Mouse (Mus musculus): ENCODE results near the gene Cbfa2t3. TPM values are rescaled to one million over a fixed set of nuclear protein-coding genes. Genes with fewer than 3 reads are reported as not detected.

Gene Cbfa2t3
- total RNA-seq, 2 experiments from 2014 or later: 10.9 to 13.1 TPM

GRCm38 (mm10) chr8:122623844-122624642 is 74.9 kb downstream of the Cbfa2t3 start:
- no peak for ATAC-seq (replicated peaks; ENCODE audit: low FRiP score, poor library complexity, severe bottlenecking)

DNA sequence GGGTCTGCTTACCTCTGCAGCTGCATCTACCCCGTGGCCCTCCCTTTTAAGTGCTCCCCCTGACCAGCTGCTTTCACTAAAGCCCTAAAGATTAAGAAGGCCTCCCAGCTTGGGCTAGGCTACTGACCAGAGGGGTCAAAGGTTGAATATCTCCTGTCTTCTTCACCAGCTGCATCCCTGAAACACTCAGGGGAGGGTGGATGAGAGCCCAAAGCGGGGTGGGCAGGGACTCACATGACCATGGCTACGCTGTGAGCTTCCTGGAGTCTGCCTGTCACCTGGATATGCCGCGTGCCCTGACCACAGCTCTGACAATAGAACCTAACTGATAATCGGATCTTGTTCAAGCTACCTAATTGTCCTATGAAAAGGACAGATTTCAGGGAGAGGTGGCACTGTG is 76.2 kb downstream of the Cbfa2t3 start, which contains the start of gene Pabpn1l:
Pabpn1l (minus strand) TSS at position 13 of the 400 bp plus-strand sequence.
- no peak for ATAC-seq (replicated peaks; ENCODE audit: low FRiP score, poor library complexity, severe bottlenecking)

- no peak for ATAC-seq (replicated peaks; ENCODE audit: low FRiP score, poor library complexity, severe bottlenecking)
Measured at GRCm38 (mm10) chr8:122620446-122620845, 78.5 kb downstream of the Cbfa2t3 start.

GRCm38 (mm10) chr8:122618660-122619378 is 80.1 kb downstream of the Cbfa2t3 start:
- ATAC-seq (replicated peaks; ENCODE audit: low FRiP score, poor library complexity, severe bottlenecking): peak; percentile 85

DNA sequence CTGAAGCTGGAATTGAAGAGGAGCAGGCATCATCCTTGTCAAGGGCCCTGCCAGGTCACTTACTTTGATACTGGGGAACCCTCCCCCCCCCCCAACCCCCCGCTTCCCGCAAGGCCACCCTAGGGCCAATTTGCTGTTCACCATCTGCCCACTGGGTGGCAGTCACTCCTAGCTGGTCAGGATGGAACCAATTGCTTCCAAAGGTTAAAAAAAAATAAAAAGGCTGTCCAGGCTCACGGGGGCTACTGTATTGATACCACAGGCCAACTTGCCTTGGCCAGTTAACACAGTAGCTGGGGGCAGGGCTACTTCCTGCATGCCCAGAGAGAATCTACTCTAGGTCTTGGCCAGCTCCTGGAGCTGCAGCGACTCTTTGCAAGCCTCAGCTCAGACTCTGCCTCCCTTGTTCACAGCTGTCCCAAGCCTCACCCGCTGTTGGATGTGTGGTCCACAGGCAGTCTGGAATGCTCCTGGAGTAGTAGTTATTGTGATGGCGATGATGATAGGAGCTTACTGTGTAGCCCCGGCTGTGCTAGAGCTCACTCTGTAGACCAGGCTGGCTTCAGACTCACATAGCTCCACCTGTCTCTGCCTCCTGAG is 80.9 kb downstream of the Cbfa2t3 start:
- ATAC-seq (replicated peaks; ENCODE audit: low FRiP score, poor library complexity, severe bottlenecking): peak; percentile 50

- ATAC-seq (replicated peaks; ENCODE audit: low FRiP score, poor library complexity, severe bottlenecking): no peak
Measured at GRCm38 (mm10) chr8:122616181-122616905, 82.6 kb downstream of the Cbfa2t3 start.

GRCm38 (mm10) chr8:122611295-122612133 is 87.4 kb downstream of the Cbfa2t3 start, which contains the start of the genes Galns and Trappc2l:
Gene Galns, minus strand, starts transcription at chr8:122611463.
Gene Trappc2l, plus strand, starts transcription at chr8:122611640.
- ATAC-seq (replicated peaks; ENCODE audit: low FRiP score, poor library complexity, severe bottlenecking): peak; percentile 94

DNA sequence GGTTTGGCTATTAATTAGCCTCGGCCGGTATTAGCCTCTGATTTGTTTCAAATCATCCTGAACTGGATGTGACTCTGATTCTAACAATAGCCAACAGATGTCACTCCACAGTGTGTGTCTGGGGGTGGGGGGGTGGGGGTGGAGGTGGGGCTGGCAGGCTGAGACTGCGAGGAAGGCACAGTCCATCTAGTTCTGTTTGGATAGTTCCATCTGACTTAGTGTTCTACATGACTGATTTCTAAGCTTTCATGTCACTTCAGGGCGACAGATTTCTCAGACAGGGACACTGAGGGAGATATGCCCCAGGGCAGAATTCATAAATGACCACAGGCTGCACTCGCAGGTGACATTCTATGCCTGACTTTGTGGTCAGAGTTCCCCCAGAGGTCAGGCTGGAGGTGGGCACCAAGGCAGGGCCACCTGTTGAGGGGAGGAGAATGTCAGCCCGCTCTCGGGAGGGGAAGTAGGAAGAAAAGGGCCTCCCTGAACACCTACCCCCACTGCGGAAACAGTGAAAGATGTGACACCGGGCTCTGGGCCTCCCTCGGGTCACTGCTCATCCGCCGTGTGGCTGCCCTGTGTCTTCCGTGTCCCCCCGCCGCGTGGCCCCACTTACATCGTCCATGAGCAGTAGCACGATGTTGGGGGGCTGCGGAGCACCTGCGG is 88.2 kb downstream of the Cbfa2t3 start:
- no peak for ATAC-seq (replicated peaks; ENCODE audit: low FRiP score, poor library complexity, severe bottlenecking)

DNA sequence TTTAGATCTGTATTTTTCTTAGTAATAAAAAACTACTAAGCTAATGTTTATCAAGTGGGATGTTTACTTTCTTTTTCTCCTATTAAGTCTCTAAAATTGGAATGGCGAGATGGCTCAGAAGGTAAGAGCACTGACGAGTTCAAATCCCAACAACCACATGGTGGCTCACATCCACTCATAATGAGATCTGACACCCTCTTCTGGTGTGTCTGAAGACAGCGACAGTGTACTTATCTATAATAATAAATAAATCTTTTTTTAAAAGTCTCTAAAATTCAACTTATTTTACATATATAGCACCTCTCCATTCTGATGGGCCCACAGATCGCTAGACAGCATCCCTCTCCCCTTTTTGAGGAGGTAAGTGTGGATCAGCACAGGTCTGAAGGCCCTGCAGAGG is 88.7 kb downstream of the Cbfa2t3 start:
- ATAC-seq (replicated peaks; ENCODE audit: low FRiP score, poor library complexity, severe bottlenecking): no peak

DNA sequence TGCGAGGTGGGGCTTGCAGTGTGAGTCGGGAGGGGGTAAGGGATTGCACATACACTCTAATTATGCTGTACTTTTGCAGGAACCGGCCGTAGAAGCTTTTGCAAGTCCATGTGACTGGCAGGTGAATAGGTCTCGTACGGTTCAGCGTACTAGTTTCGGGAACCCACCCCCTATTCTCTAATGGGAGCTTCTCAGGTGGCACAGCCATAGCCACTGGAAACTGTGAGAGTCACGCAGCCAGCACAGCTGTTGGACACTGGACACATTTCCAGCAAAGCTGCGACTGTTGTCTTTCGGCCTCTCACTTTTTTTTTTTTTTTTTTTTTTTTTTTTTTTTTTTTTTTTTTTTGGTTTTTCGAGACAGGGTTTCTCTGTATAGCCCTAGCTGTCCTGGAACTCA is 92.1 kb downstream of the Cbfa2t3 start:
- ATAC-seq (replicated peaks; ENCODE audit: low FRiP score, poor library complexity, severe bottlenecking): no peak

GRCm38 (mm10) chr8:122605367-122605766 is 93.5 kb downstream of the Cbfa2t3 start:
- no peak for ATAC-seq (replicated peaks; ENCODE audit: low FRiP score, poor library complexity, severe bottlenecking)

DNA sequence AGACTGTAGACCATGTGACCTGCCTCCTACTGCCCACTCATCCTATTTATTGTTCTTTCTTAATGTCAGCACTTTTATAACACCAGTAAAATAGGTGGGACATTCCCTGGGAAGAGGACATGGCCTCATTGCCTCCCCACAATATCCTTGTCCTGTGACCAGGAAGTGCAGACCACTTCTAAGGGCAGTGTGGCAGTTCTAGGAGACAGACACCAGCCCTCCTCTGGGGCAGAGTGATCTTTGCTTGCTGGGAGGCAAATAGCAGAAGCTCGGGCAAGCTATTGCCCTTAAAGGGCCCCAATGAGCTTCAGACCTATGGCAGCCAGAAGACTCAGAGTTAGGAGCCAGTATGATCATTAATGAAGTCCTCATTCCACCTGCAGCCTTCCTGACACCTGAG is 94.3 kb downstream of the Cbfa2t3 start:
- ATAC-seq (replicated peaks; ENCODE audit: low FRiP score, poor library complexity, severe bottlenecking): no peak

- ATAC-seq (replicated peaks; ENCODE audit: low FRiP score, poor library complexity, severe bottlenecking): no peak
Measured at GRCm38 (mm10) chr8:122600666-122601065, 98.2 kb downstream of the Cbfa2t3 start.

- ATAC-seq (replicated peaks; ENCODE audit: low FRiP score, poor library complexity, severe bottlenecking): no peak
Measured at GRCm38 (mm10) chr8:122596031-122596430, 102.9 kb downstream of the Cbfa2t3 start.

DNA sequence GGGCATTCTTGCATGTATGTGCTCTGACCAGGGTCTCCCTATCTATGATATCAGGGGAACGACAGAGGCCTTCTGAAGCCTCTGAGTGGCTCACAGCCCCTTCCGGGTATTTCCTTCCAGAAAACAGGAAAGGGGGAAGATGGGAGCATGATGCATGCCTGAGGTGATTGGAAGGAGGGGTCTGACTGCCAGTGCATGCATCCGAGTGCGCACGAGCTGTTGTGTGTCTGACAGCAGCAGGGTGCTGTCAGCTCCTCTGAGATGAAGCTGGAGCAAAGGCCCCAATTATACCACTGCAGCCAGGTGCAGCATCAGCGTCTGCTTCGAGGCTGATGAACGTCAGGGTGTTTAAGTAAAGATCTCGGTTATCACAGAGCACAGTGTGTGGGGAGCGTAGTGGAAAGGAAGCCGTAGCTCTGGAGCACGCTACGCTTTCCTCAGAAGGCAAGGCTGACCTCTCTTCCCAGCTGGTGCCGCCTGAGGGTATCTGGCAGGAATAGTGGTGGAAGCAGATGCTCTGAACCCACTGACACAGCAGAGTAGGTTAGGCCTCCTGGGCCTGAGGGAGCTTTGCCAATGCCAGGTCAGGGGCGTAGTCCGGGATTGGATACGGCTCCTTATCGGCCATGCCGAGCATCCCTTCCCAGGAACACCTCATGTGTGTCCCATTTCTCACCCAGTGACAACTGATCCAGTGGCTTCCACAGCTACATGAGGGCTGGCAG is 105.0 kb downstream of the Cbfa2t3 start:
- ATAC-seq (replicated peaks; ENCODE audit: low FRiP score, poor library complexity, severe bottlenecking): no peak

DNA sequence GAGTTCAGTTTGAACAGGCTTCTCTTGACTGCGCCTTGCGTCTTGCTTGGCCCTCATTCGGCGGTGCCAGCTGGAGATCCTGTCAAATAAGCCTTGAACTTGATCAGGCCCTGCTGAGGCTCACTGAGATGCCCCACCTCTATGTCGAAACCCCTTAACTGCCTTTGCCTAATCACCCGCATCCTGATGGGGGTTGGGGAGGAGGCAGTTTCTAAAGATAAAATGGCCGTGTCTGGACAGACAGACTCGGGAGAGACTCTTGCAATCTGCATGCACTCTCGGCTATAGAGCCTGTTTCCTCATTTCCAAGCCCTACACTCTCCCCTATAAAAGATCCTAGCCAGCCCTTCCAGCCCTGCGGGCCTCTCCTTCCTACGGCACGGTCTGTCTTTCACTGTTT is 105.7 kb downstream of the Cbfa2t3 start:
- no peak for ATAC-seq (replicated peaks; ENCODE audit: low FRiP score, poor library complexity, severe bottlenecking)

DNA sequence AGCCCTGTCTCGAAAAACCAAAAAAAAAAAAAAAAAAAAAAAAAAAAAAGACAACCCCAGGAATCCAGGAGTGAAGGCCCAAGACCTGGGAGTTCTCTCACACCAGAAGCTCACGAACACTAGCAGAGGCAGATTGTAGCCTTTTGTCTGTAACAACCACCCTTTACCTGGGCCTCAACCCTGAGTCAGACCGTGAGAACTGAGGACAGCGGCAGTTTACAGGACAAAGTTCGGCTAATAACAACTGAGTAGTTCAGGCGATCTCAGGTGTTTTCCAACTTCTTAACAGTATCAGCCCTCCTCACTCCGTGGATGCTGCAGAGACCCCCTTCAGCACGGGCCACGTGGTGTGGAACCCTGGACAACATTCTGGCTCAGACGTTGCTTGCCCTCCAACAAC is 112.2 kb downstream of the Cbfa2t3 start:
- ATAC-seq (replicated peaks; ENCODE audit: low FRiP score, poor library complexity, severe bottlenecking): no peak

- no peak for ATAC-seq (replicated peaks; ENCODE audit: low FRiP score, poor library complexity, severe bottlenecking)
Measured at GRCm38 (mm10) chr8:122586171-122586570, 112.7 kb downstream of the Cbfa2t3 start.

Data from erythroblast, adult 5-6 weeks (primary cell).